Mouse (Mus musculus) lung, postnatal 0 days (tissue): Measurements from ENCODE around the gene Pcdh15. TPM values are rescaled to one million over a fixed set of nuclear protein-coding genes. Genes with fewer than 3 reads are reported as not detected.

Experiments used
- ATAC-seq: fragments of 200-750 bp; cut with Nextera tagmentation; 2 replicates; pipeline ENCODE4 v1.8.0; 2017; ENCODE audit warnings: moderate library complexity
- DNase-seq: peaks from one replicate; pipeline ENCODE4 v3.0.0-alpha.2; 2016; ENCODE audit warnings: low spot score
- H3K27ac ChIP-seq: fragments of 300-500 bp; sonication (generic); 2 replicates; pipeline ENCODE4 v1.5.1; 2014; ENCODE audit warnings: antibody characterized with exemption, mild to moderate bottlenecking, low read length, mixed read lengths
- H3K27me3 ChIP-seq: fragments of 300-500 bp; sonication (generic); replicated peaks from 2 replicates; pipeline ENCODE4 v1.6.1; 2014; ENCODE audit warnings: low read length, mixed read lengths; ENCODE audit not compliant: insufficient read depth
- H3K36me3 ChIP-seq: fragments of 300-500 bp; sonication (generic); 2 replicates; pipeline ENCODE4 v1.6.1; 2014; ENCODE audit warnings: low read length, mixed read lengths; ENCODE audit not compliant: insufficient read depth
- H3K4me1 ChIP-seq: fragments of 300-500 bp; sonication (generic); 2 replicates; pipeline ENCODE4 v1.6.1; 2014; ENCODE audit warnings: antibody characterized with exemption, low read depth, low read length, mixed read lengths; ENCODE audit not compliant: insufficient read depth
- H3K4me2 ChIP-seq: fragments of 300-500 bp; sonication (generic); replicated peaks from 2 replicates; pipeline ENCODE4 v1.6.1; 2014; ENCODE audit warnings: low read depth, mild to moderate bottlenecking, low read length, moderate library complexity, mixed read lengths
- H3K4me3 ChIP-seq: fragments of 300-500 bp; sonication (generic); 2 replicates; pipeline ENCODE4 v1.5.1; 2014; ENCODE audit warnings: low read depth, low read length
- H3K9ac ChIP-seq: fragments of 300-500 bp; sonication (generic); replicated peaks from 2 replicates; pipeline ENCODE4 v1.6.1; 2014; ENCODE audit warnings: low read depth, mild to moderate bottlenecking
- H3K9me3 ChIP-seq: fragments of 300-500 bp; sonication (generic); 2 replicates; pipeline ENCODE4 v1.6.1; 2016; ENCODE audit warnings: low read length, mixed read lengths
- CTCF ChIP-seq: IDR thresholded peaks from 2 replicates; pipeline ENCODE4 v1.5.1; 2016; ENCODE audit warnings: antibody characterized with exemption, mild to moderate bottlenecking
- EP300 ChIP-seq: IDR thresholded peaks from 2 replicates; pipeline ENCODE4 v1.6.1; 2016; ENCODE audit warnings: antibody characterized with exemption, mild to moderate bottlenecking, control low read depth
- WGBS: fragments of 180-500 bp; shearing (Covaris S2); extraction: QIAGEN DNeasy Blood & Tissue Kit; methylation state at CpG from one replicate; pipeline ENCODE4 v1.1.7; 2014; 5-methylcytosine and 5-hydroxymethylcytosine counted together
- polyA plus RNA-seq: library from polyadenylated mRNA; unstranded; fragments of >200 nt; fragmentation: Nextera tagmentation; extraction: Ambion mirVana; gene quantifications from 2 replicates; pipeline ENCODE4 v1.2.1, GENCODE M21; 2015

Pcdh15 gene
- polyA plus RNA-seq, 1 experiment from 2014 or later: 0.06 TPM

DNA sequence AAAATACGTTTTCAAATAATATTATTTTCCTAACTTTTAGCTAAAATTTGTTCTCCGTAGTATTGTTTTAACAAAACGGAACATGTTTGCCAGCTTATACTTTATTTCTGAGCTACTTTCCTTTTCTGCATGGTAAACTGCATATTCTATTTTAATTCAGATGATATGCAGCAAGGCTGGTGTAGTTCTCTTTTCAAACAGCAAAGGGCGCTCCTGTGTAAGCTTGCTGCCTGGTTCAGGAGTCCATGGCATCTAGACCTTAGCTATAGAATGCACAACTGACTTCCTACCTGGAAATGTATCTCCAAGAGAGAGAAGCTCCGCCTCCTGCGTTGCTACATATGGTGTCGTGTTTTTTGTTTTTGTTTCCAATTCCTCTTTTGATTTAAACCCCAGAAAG is 465.1 kb downstream of the Pcdh15 start:
- peak; percentile 18 for DNase-seq
- no peak for TF ChIP-seq EP300
- peak; percentile 57 for TF ChIP-seq CTCF
- H3K4me2 ChIP-seq: no peak overlapping the region
- 58% methylated on average over 7 of the region's 7 CpGs for WGBS
- ATAC-seq: no peak
- H3K4me3 ChIP-seq: no peak overlapping the region
- H3K27ac ChIP-seq: no peak overlapping the region
- no peak overlapping the region for H3K9ac ChIP-seq
- no peaks in the 10 kb centered on the region for H3K9me3 ChIP-seq
- H3K27me3 ChIP-seq: no peaks in the 10 kb centered on the region
- no peaks in the 10 kb centered on the region for H3K4me1 ChIP-seq
- H3K36me3 ChIP-seq: no peaks in the 10 kb centered on the region

DNA sequence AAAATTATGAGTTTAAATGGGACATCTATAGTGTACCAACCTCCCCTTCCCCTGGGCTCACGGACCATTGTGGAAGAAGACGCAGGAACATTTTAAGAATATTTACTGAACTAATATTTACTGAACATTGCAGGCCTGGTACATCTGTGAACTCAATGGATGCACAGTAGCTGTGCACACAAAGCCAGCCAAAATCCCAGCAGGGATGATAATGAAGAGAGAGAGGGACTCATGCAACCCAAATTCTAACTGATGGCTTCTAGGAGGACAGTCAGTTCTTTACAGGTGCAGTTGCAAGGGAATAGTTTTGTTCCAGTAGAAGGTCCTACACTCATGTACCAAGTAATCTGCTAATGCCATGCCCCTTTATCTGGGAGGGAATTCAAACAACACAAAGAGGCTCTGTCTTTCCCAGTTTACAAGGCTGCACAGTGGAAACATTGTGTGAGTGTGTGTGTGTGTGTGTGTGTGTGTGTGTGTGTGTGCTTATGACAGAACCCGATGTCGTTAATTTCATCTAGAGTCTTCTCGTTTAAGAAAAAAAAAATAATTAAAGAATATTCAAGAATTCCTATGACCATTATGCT is 475.7 kb downstream of the Pcdh15 start:
- H3K9me3 ChIP-seq: no peaks in the 10 kb centered on the region
- WGBS: 75% methylated on average over 5 of the region's 5 CpGs
- DNase-seq: no peak
- H3K4me2 ChIP-seq: no peak overlapping the region
- no peaks in the 10 kb centered on the region for H3K36me3 ChIP-seq
- no peak for ATAC-seq
- TF ChIP-seq EP300 (no peak), CTCF (no peak)
- no peak overlapping the region for H3K4me3 ChIP-seq
- H3K4me1 ChIP-seq: no peaks in the 10 kb centered on the region
- no peaks in the 10 kb centered on the region for H3K27me3 ChIP-seq
- H3K9ac ChIP-seq: no peak overlapping the region
- no peak overlapping the region for H3K27ac ChIP-seq

DNA sequence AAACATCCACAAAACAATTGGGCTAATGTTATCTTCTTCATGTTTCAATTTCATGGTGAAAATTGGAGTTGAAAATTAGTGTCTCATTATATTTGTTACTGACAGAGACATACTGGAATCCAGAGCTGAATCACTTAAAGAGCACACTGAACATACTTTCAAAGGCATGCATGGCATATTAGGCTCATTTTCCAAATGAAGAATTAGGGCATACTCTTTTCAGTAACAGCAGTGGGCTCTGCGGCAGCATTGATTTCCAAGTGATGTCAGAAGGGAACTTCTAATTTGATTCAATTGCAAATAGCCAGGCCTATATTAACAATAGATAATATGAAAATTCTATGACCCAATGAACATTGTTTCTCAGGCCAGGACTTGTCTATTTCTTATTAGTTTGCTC is 568.4 kb downstream of the Pcdh15 start:
- H3K4me2 ChIP-seq: no peak overlapping the region
- no peak for ATAC-seq
- TF ChIP-seq CTCF (no peak), EP300 (no peak)
- H3K9me3 ChIP-seq: no peaks in the 10 kb centered on the region
- no peak overlapping the region for H3K4me3 ChIP-seq
- H3K36me3 ChIP-seq: no peaks in the 10 kb centered on the region
- H3K9ac ChIP-seq: no peak overlapping the region
- H3K27ac ChIP-seq: no peak overlapping the region
- whole genome bisulfite sequencing: 93% methylated on average over 1 of the region's 1 CpGs
- H3K27me3 ChIP-seq: no peaks in the 10 kb centered on the region
- DNase-seq: no peak
- H3K4me1 ChIP-seq: no peaks in the 10 kb centered on the region

DNA sequence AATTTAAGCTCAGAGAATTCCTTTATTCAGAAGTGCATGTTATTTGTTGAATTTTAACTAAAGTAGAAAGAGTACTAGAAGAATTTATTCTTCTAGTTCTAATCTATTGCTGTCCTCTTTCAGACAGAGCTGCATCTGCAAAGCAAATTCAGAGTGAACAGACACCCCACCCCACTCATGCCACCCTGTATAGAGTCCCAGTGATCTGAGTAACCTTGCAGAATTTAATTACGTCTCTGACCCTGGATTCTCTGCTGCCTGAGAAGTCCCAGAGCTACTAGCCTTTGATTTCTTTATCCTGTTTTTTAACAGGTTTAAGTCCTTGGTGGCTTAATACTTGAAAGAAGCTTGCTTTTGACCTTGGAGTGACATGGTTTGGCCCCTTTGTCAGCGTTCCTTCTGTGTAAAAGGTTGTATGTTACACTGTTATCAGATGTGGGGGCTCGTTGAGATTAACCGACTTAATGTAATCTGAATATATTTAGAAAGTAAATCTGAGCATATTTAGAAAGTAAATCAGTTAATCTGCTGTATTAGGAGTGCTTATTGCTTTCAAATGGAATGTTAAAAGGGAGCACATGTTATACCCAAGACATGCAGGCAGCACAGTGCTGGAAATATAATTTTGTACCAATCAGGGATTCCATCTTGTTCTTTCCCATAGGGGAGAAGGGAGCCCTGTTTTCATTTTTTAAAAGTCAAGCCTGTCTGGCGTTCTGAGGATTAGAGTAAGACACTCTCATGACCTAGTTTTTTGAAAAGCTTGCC is 601.6 kb downstream of the Pcdh15 start:
- Histone ChIP-seq H3K9ac (no peak overlapping the region), H3K4me1 (no peaks in the 10 kb centered on the region), H3K4me2 (no peak overlapping the region), H3K27me3 (no peaks in the 10 kb centered on the region), H3K4me3 (no peak overlapping the region), H3K36me3 (no peaks in the 10 kb centered on the region), H3K27ac (no peak overlapping the region), H3K9me3 (no peaks in the 10 kb centered on the region)
- no peak for ATAC-seq
- 54% methylated on average over 5 of the region's 5 CpGs for WGBS
- no peak for DNase-seq
- TF ChIP-seq CTCF (no peak), EP300 (no peak)

DNA sequence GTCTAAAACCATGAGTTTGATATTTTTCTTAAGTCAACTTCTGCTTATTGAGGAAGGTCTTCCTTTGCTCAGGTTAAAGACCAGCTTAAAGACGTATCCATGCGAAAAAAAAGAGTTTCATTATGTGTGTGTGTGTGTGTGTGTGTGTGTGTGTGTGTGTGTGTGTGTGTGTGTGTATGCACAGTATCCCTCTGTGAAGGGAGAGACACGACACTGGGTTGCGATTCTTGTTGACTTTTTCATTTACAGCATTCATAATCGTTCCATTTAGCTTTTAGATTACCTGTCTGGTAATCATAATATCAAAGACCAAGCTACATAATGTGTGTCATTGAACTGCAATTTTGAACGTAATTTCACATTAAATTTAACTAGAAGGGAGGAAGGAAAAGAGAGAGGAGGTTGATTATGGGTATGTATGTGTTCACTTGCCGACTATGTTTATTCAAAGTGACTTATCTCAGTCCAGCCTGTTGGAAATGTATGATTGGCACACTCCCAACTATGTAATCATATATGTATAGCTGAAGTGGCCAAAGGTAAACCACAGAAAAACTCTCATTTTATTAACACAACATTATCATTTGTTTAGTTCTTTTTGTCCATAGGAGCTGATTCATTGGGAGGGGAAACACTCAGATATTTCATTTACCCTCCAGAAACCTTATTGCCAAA is 626.6 kb downstream of the Pcdh15 start:
- DNase-seq: no peak
- no peak overlapping the region for H3K4me2 ChIP-seq
- H3K27me3 ChIP-seq: no peaks in the 10 kb centered on the region
- no peaks in the 10 kb centered on the region for H3K4me1 ChIP-seq
- H3K9ac ChIP-seq: no peak overlapping the region
- no peak overlapping the region for H3K4me3 ChIP-seq
- no peaks in the 10 kb centered on the region for H3K36me3 ChIP-seq
- WGBS: 65% methylated on average over 7 of the region's 7 CpGs
- no peak overlapping the region for H3K27ac ChIP-seq
- ATAC-seq: no peak
- TF ChIP-seq CTCF (no peak), EP300 (no peak)
- no peaks in the 10 kb centered on the region for H3K9me3 ChIP-seq

DNA sequence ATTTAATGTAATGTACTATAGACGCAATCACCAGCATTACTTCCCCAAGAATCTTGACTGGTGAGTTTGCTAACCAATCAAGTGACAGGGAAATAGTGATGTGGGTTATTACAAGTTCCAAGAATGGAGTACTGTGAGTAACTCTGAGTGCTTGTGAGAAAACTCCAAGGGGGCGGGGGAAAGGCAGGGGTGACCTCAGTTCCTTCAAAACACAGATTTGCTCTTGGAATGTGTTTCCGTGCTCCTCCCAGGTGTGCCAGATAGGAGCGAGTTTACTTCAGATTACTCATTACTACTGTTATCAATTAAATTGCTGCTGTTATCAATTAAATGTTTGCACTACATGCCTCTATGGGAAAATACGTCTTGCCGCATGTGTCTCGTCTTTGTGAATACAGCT is 634.1 kb downstream of the Pcdh15 start:
- TF ChIP-seq EP300: no peak
- no peak for TF ChIP-seq CTCF
- H3K27ac ChIP-seq: no peak overlapping the region
- H3K9ac ChIP-seq: no peak overlapping the region
- no peak for ATAC-seq
- H3K27me3 ChIP-seq: no peaks in the 10 kb centered on the region
- DNase-seq: no peak
- H3K4me2 ChIP-seq: no peak overlapping the region
- WGBS: 75% methylated on average over 7 of the region's 7 CpGs
- no peaks in the 10 kb centered on the region for H3K4me1 ChIP-seq
- H3K36me3 ChIP-seq: no peaks in the 10 kb centered on the region
- H3K4me3 ChIP-seq: no peak overlapping the region
- H3K9me3 ChIP-seq: no peaks in the 10 kb centered on the region
